Mouse (Mus musculus) G1E (cell line): Measurements from ENCODE around the gene Trpv4. TPM values are rescaled to one million over a fixed set of nuclear protein-coding genes. Genes with fewer than 3 reads are reported as not detected.
A peak's percentile ranks its signal among the peaks of the same experiment; 100 is the strongest.

ENCODE experiments used
- ATAC-seq: 2 replicates; pipeline ENCODE4 v1.8.0; 2016; ENCODE audit warnings: mild to moderate bottlenecking; ENCODE audit not compliant: insufficient number of reproducible peaks, poor library complexity, low FRiP score, severe bottlenecking; ENCODE audit errors: extremely low read depth
- DNase-seq: peaks from one replicate; pipeline ENCODE4 v3.0.0; 2012; ENCODE audit warnings: low spot score
- H3K27me3 ChIP-seq: 2 replicates; pipeline ENCODE4 v1.6.1; 2012; ENCODE audit warnings: mild to moderate bottlenecking, low read length, inconsistent platforms; ENCODE audit not compliant: insufficient read depth
- H3K36me3 ChIP-seq: replicated peaks from 2 replicates; pipeline ENCODE3; 2012; ENCODE audit warnings: mild to moderate bottlenecking, inconsistent platforms
- H3K4me1 ChIP-seq: 2 replicates; pipeline ENCODE4 v1.6.1; 2012; ENCODE audit warnings: low read depth, low read length, inconsistent platforms, mixed read lengths; ENCODE audit not compliant: insufficient read depth
- H3K4me3 ChIP-seq: 2 replicates; pipeline ENCODE4 v1.5.1; 2012; ENCODE audit warnings: low read depth, mild to moderate bottlenecking, inconsistent platforms, low read length, moderate library complexity, mixed read lengths
- H3K9me3 ChIP-seq: replicated peaks from 2 replicates; pipeline ENCODE4 v1.6.1; 2012; ENCODE audit warnings: inconsistent platforms
- CTCF ChIP-seq: IDR thresholded peaks from 2 replicates; pipeline ENCODE4 v1.5.1; 2012; ENCODE audit warnings: low read depth, low read length, inconsistent platforms, mixed read lengths
- GATA1 ChIP-seq: IDR thresholded peaks from 2 replicates; pipeline ENCODE4 v1.6.1; 2012; ENCODE audit warnings: borderline replicate concordance, low read length, inconsistent platforms, mixed read lengths
- GATA2 ChIP-seq: IDR thresholded peaks from 2 replicates; pipeline ENCODE4 v1.6.1; 2012; ENCODE audit warnings: low read depth, low read length, inconsistent platforms, borderline replicate concordance
- POLR2AphosphoS5 ChIP-seq: IDR thresholded peaks from 2 replicates; pipeline ENCODE4 v1.6.1; 2012; ENCODE audit warnings: low read depth, low read length, inconsistent platforms; ENCODE audit not compliant: insufficient replicate concordance
- TAL1 ChIP-seq: conservative IDR thresholded peaks from 2 replicates; pipeline ENCODE4 v1.6.1; 2012; ENCODE audit warnings: low read depth, low read length, inconsistent platforms, mixed read lengths
- polyA plus RNA-seq: library from polyadenylated mRNA; stranded (reverse); fragments of >175 nt; gene quantifications from 2 replicates; pipeline ENCODE4 v1.2.3, GENCODE M21; 2012
- total RNA-seq, 2 experiments: library from RNA; stranded (forward) in 1 of 2; stranded (reverse) in 1 of 2; fragments of 200-1000 nt in 1 of 2; fragments of >200 nt in 1 of 2; fragmentation: Nextera tagmentation in 1 of 2; gene quantifications; 2 replicates each; pipeline ENCODE4 v1.2.3; 2014 to 2017

Trpv4 gene
- total and polyA plus RNA-seq, 3 experiments, result 0.11 TPM; not detected in 2

GRCm38 (mm10) chr5:114695775-114696174, 37.6 kb upstream of the Trpv4 start:
- Histone ChIP-seq H3K4me1 (peaks cover 17% of the 10 kb centered on the region), H3K27me3 (peaks cover 53% of the 10 kb centered on the region), H3K36me3 (no peaks in the 10 kb centered on the region), H3K9me3 (no peaks in the 10 kb centered on the region), H3K4me3 (no peak overlapping the region)
- no peak for TF ChIP-seq GATA2
- TF ChIP-seq TAL1, result no peak
- TF ChIP-seq CTCF, result no peak
- TF ChIP-seq POLR2AphosphoS5, result no peak
- TF ChIP-seq GATA1, result no peak
- ATAC-seq (no peak), DNase-seq (no peak)

- H3K27me3 ChIP-seq, result peaks cover 30% of the 10 kb centered on the region
- H3K9me3 ChIP-seq, result no peaks in the 10 kb centered on the region
- DNase-seq (peak; percentile 99), ATAC-seq (peak; percentile 86)
- TF ChIP-seq GATA1 (no peak), GATA2 (no peak), CTCF (no peak), POLR2AphosphoS5 (no peak), TAL1 (no peak)
- H3K36me3 ChIP-seq, result peaks cover 20% of the 10 kb centered on the region
- peaks cover 47% of the 10 kb centered on the region for H3K4me1 ChIP-seq
- peak within 1 kb of the TSS; percentile 87 for H3K4me3 ChIP-seq
These were observed 32.7 kb upstream of the Trpv4 start, which contains the start of gene Gltp for GRCm38 (mm10) chr5:114690633-114691567. TSS of gene Gltp (minus strand) at chr5:114690984.

- DNase-seq (peak; percentile 64), ATAC-seq (no peak)
- no peak for TF ChIP-seq GATA1
- no peak for TF ChIP-seq POLR2AphosphoS5
- TF ChIP-seq TAL1, result no peak
- no peak for TF ChIP-seq CTCF
- no peak for TF ChIP-seq GATA2
- Histone ChIP-seq H3K4me3 (peak overlapping the region; percentile 87), H3K36me3 (peaks cover 25% of the 10 kb centered on the region), H3K4me1 (peaks cover 47% of the 10 kb centered on the region), H3K9me3 (no peaks in the 10 kb centered on the region), H3K27me3 (peaks cover 23% of the 10 kb centered on the region)
These were observed 31.6 kb upstream of the Trpv4 start for GRCm38 (mm10) chr5:114689700-114690366.

- Histone ChIP-seq H3K27me3 (peaks cover 14% of the 10 kb centered on the region), H3K4me3 (no peak overlapping the region; the same call in 1 of the 2 replicates), H3K9me3 (no peaks in the 10 kb centered on the region), H3K4me1 (peaks cover 52% of the 10 kb centered on the region), H3K36me3 (peaks cover 33% of the 10 kb centered on the region)
- ATAC-seq (no peak), DNase-seq (no peak)
- TF ChIP-seq GATA1 (no peak), POLR2AphosphoS5 (no peak)
These were observed 30.5 kb upstream of the Trpv4 start for GRCm38 (mm10) chr5:114688703-114689102.

GRCm38 (mm10) chr5:114687901-114688300, 29.7 kb upstream of the Trpv4 start:
- H3K9me3 ChIP-seq, result no peaks in the 10 kb centered on the region
- ATAC-seq (no peak), DNase-seq (no peak)
- H3K4me3 ChIP-seq, result no peak overlapping the region
- H3K27me3 ChIP-seq, result peaks cover 8% of the 10 kb centered on the region
- no peak for TF ChIP-seq GATA2
- no peak for TF ChIP-seq CTCF
- TF ChIP-seq GATA1, result no peak
- no peak for TF ChIP-seq POLR2AphosphoS5
- peaks cover 40% of the 10 kb centered on the region for H3K36me3 ChIP-seq
- peaks cover 52% of the 10 kb centered on the region for H3K4me1 ChIP-seq

DNA sequence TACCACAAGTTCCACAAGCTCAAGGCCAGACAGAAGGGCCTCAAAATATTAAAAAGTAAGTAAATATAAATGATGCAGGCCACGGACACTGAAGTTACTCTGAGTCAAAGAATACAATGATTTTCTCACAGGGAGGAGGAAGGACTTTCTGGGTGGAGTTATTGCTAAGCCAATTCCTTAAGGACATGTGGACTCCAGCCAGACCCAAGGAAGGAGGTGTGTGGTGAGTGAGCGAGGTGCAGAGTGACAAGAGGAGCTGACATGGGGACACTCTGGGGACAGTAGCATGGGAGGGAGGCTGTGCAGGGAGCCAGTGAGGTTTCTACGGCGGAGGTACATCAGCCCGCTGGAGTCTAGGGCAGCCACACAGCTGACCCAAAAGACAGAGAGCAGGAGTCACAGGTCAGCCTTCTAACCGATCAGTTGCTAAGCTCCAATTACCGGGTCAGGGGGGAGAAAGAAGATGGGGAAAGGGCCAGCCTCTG, 28.5 kb upstream of the Trpv4 start:
- no peaks in the 10 kb centered on the region for H3K9me3 ChIP-seq

More for the DNA sequence above, 28.5 kb upstream of the Trpv4 start:
- peaks cover 47% of the 10 kb centered on the region for H3K4me1 ChIP-seq
- H3K4me3 ChIP-seq, result no peak overlapping the region
- no peak for ATAC-seq
- DNase-seq, result no peak
- H3K27me3 ChIP-seq, result peaks cover 3% of the 10 kb centered on the region; the same call in 1 of the 2 replicates
- TF ChIP-seq GATA2, result no peak
- TF ChIP-seq TAL1, result no peak
- no peak for TF ChIP-seq GATA1
- no peak for TF ChIP-seq CTCF
- TF ChIP-seq POLR2AphosphoS5, result no peak
- peaks cover 49% of the 10 kb centered on the region for H3K36me3 ChIP-seq
